Mouse (Mus musculus) kidney, postnatal 0 days (tissue): ENCODE data around the gene Tex9. TPM values are rescaled to one million over a fixed set of nuclear protein-coding genes. Genes with fewer than 3 reads are reported as not detected.
A peak's percentile ranks its signal among the peaks of the same experiment; 100 is the strongest.

Source experiments
- ATAC-seq: fragments of 200-750 bp; cut with Nextera tagmentation; replicated peaks from 2 replicates; pipeline ENCODE4 v1.8.0; 2017; ENCODE audit warnings: low read depth, moderate number of reproducible peaks, moderate TSS enrichment, moderate library complexity; ENCODE audit not compliant: low FRiP score
- DNase-seq: peaks from one replicate; pipeline ENCODE4 v3.0.0-alpha.2; 2016; ENCODE audit warnings: low spot score
- H3K27ac ChIP-seq: fragments of 300-500 bp; sonication (generic); 2 replicates; pipeline ENCODE4 v1.5.1; 2014; ENCODE audit warnings: mild to moderate bottlenecking
- H3K27me3 ChIP-seq: fragments of 300-500 bp; sonication (generic); 2 replicates; pipeline ENCODE4 v1.6.1; 2014; ENCODE audit warnings: low read length, mixed read lengths; ENCODE audit not compliant: insufficient read depth
- H3K36me3 ChIP-seq: fragments of 300-500 bp; sonication (generic); 2 replicates; pipeline ENCODE4 v1.6.1; 2014; ENCODE audit warnings: low read length, mixed read lengths; ENCODE audit not compliant: insufficient read depth
- H3K4me1 ChIP-seq: fragments of 300-500 bp; sonication (generic); replicated peaks from 2 replicates; pipeline ENCODE4 v1.6.1; 2014; ENCODE audit warnings: antibody characterized with exemption, low read length, mixed read lengths; ENCODE audit not compliant: insufficient read depth
- H3K4me2 ChIP-seq: fragments of 300-500 bp; sonication (generic); 2 replicates; pipeline ENCODE4 v1.6.1; 2014; ENCODE audit warnings: mild to moderate bottlenecking, low read length, moderate library complexity, mixed read lengths
- H3K4me3 ChIP-seq: fragments of 300-500 bp; sonication (generic); replicated peaks from 2 replicates; pipeline ENCODE4 v1.5.1; 2014; ENCODE audit warnings: low read depth, low read length
- H3K9ac ChIP-seq: fragments of 300-500 bp; sonication (generic); 2 replicates; pipeline ENCODE4 v1.6.1; 2014; ENCODE audit warnings: low read depth, low read length
- H3K9me3 ChIP-seq: fragments of 300-500 bp; sonication (generic); replicated peaks from 2 replicates; pipeline ENCODE4 v1.6.1; 2016; ENCODE audit warnings: low read length, inconsistent platforms, mixed read lengths
- CTCF ChIP-seq: IDR thresholded peaks from 2 replicates; pipeline ENCODE4 v1.5.1; 2016; ENCODE audit warnings: antibody characterized with exemption, low read depth, mild to moderate bottlenecking, moderate library complexity
- WGBS: fragments of 180-500 bp; shearing (Covaris S2); extraction: QIAGEN DNeasy Blood & Tissue Kit; methylation state at CpG from one replicate; pipeline ENCODE4 v1.1.7; 2014; 5-methylcytosine and 5-hydroxymethylcytosine counted together
- polyA plus RNA-seq: library from polyadenylated mRNA; unstranded; fragments of >200 nt; fragmentation: Nextera tagmentation; extraction: Ambion mirVana; gene quantifications from 2 replicates; pipeline ENCODE4 v1.2.1, GENCODE M21; 2015

Gene Tex9
- polyA plus RNA-seq, 1 experiment from 2014 or later: 25.9 TPM

- no peak for ATAC-seq
- no peak overlapping the region for H3K9ac ChIP-seq
- no peaks in the 10 kb centered on the region for H3K36me3 ChIP-seq
- no peak overlapping the region for H3K4me3 ChIP-seq
- no peak overlapping the region for H3K27ac ChIP-seq
- no peaks in the 10 kb centered on the region for H3K9me3 ChIP-seq
- 92% methylated on average over 2 of the region's 2 CpGs for WGBS
- peaks cover 12% of the 10 kb centered on the region for H3K4me1 ChIP-seq
- H3K27me3 ChIP-seq: no peaks in the 10 kb centered on the region
- DNase-seq: no peak
- H3K4me2 ChIP-seq: no peak overlapping the region
- TF ChIP-seq CTCF: no peak
Measured at GRCm38 (mm10) chr9:72493465-72493864, 1.5 kb upstream of the Tex9 start.

GRCm38 (mm10) chr9:72491559-72492193, 336 bp downstream of the Tex9 start:
- ATAC-seq: peak; percentile 94

GRCm38 (mm10) chr9:72489131-72489530, 2.9 kb downstream of the Tex9 start:
- Histone ChIP-seq H3K27me3 (no peaks in the 10 kb centered on the region), H3K4me3 (no peak overlapping the region), H3K9me3 (no peaks in the 10 kb centered on the region), H3K27ac (no peak overlapping the region), H3K4me2 (no peak overlapping the region), H3K36me3 (no peaks in the 10 kb centered on the region), H3K4me1 (peaks cover 12% of the 10 kb centered on the region), H3K9ac (no peak overlapping the region)
- DNase-seq: no peak
- no peak for ATAC-seq
- no peak for TF ChIP-seq CTCF
- WGBS: 87% methylated on average over 5 of the region's 5 CpGs

More at GRCm38 (mm10) chr9:72491559-72492193, 336 bp downstream of the Tex9 start:
- no peaks in the 10 kb centered on the region for H3K36me3 ChIP-seq
- no peaks in the 10 kb centered on the region for H3K9me3 ChIP-seq
- peak overlapping the region; percentile 75 for H3K9ac ChIP-seq
- DNase-seq: peak; percentile 95
- H3K4me2 ChIP-seq: peak overlapping the region; percentile 78
- no peaks in the 10 kb centered on the region for H3K27me3 ChIP-seq
- peaks cover 12% of the 10 kb centered on the region for H3K4me1 ChIP-seq
- no peak for TF ChIP-seq CTCF
- peak overlapping the region; percentile 76 for H3K4me3 ChIP-seq
- H3K27ac ChIP-seq: peak overlapping the region; percentile 76
- WGBS: 0% methylated on average over 32 of the region's 32 CpGs

- ATAC-seq (no peak), DNase-seq (no peak)
- H3K36me3 ChIP-seq: peaks cover 3% of the 10 kb centered on the region; the same call in 1 of the 2 replicates
- H3K27me3 ChIP-seq: no peaks in the 10 kb centered on the region
- TF ChIP-seq CTCF: no peak
- no peak overlapping the region for H3K4me2 ChIP-seq
- H3K9ac ChIP-seq: no peak overlapping the region
- no peak overlapping the region for H3K4me3 ChIP-seq
- H3K27ac ChIP-seq: no peak overlapping the region
- peaks cover 12% of the 10 kb centered on the region for H3K4me1 ChIP-seq
- no peaks in the 10 kb centered on the region for H3K9me3 ChIP-seq
Measured at GRCm38 (mm10) chr9:72488523-72488922, 3.5 kb downstream of the Tex9 start.

- H3K27me3 ChIP-seq: no peaks in the 10 kb centered on the region
- H3K9me3 ChIP-seq: no peaks in the 10 kb centered on the region
- no peak for TF ChIP-seq CTCF
- H3K4me1 ChIP-seq: no peaks in the 10 kb centered on the region
- peaks cover 12% of the 10 kb centered on the region; the same call in 1 of the 2 replicates for H3K36me3 ChIP-seq
- ATAC-seq (no peak), DNase-seq (no peak)
- H3K27ac ChIP-seq: no peak overlapping the region
- 88% methylated on average over 1 of the region's 1 CpGs for WGBS
- no peak overlapping the region for H3K4me2 ChIP-seq
- no peak overlapping the region for H3K9ac ChIP-seq
- H3K4me3 ChIP-seq: no peak overlapping the region
Measured at GRCm38 (mm10) chr9:72479276-72479675, 12.7 kb downstream of the Tex9 start.

- ATAC-seq (no peak), DNase-seq (no peak)
- no peak for TF ChIP-seq CTCF
- 83% methylated on average over 6 of the region's 6 CpGs for WGBS
- H3K36me3 ChIP-seq: 0 out of 2 replicates have a peak, but pooled peaks cover 10% of the 10 kb centered on the region
- no peaks in the 10 kb centered on the region for H3K4me1 ChIP-seq
- H3K4me3 ChIP-seq: no peak overlapping the region
- no peak overlapping the region for H3K27ac ChIP-seq
- H3K9ac ChIP-seq: no peak overlapping the region
- no peaks in the 10 kb centered on the region for H3K27me3 ChIP-seq
- H3K4me2 ChIP-seq: no peak overlapping the region
- H3K9me3 ChIP-seq: no peaks in the 10 kb centered on the region
Measured at GRCm38 (mm10) chr9:72477306-72477705, 14.7 kb downstream of the Tex9 start.

GRCm38 (mm10) chr9:72475511-72475910, 16.5 kb downstream of the Tex9 start:
- no peak overlapping the region for H3K4me3 ChIP-seq
- ATAC-seq (no peak), DNase-seq (no peak)
- H3K36me3 ChIP-seq: 0 out of 2 replicates have a peak, but pooled peaks cover 11% of the 10 kb centered on the region
- TF ChIP-seq CTCF: no peak
- H3K27me3 ChIP-seq: no peaks in the 10 kb centered on the region
- no peak overlapping the region for H3K9ac ChIP-seq
- 46% methylated on average over 9 of the region's 9 CpGs for WGBS
- no peaks in the 10 kb centered on the region for H3K9me3 ChIP-seq
- no peak overlapping the region for H3K4me2 ChIP-seq
- H3K4me1 ChIP-seq: no peaks in the 10 kb centered on the region
- H3K27ac ChIP-seq: no peak overlapping the region
